Mouse (Mus musculus) forebrain, embryonic 12.5 days (tissue): ENCODE measurements around the gene Gsto1. TPM values are rescaled to one million over a fixed set of nuclear protein-coding genes. Genes with fewer than 3 reads are reported as not detected.

ENCODE experiments used
- ATAC-seq: fragments of 200-750 bp; cut with Nextera tagmentation; 2 replicates; pipeline ENCODE4 v1.8.0; 2017; ENCODE audit warnings: moderate TSS enrichment; ENCODE audit not compliant: low FRiP score
- H3K27ac ChIP-seq: fragments of 300-500 bp; sonication (generic); 2 replicates; pipeline ENCODE4 v1.5.1; 2016; ENCODE audit warnings: mild to moderate bottlenecking
- H3K27me3 ChIP-seq: fragments of 300-500 bp; sonication (generic); 2 replicates; pipeline ENCODE4 v1.6.1; 2016; ENCODE audit warnings: mild to moderate bottlenecking
- H3K36me3 ChIP-seq: fragments of 300-500 bp; sonication (generic); replicated peaks from 2 replicates; pipeline ENCODE4 v1.6.1; 2016; ENCODE audit warnings: mild to moderate bottlenecking
- H3K4me1 ChIP-seq: fragments of 300-500 bp; sonication (generic); 2 replicates; pipeline ENCODE4 v1.6.1; 2016
- H3K4me2 ChIP-seq: fragments of 300-500 bp; sonication (generic); 2 replicates; pipeline ENCODE4 v1.6.1; 2016; ENCODE audit warnings: mild to moderate bottlenecking, moderate library complexity
- H3K4me3 ChIP-seq: fragments of 300-500 bp; sonication (generic); replicated peaks from 2 replicates; pipeline ENCODE4 v1.5.1; 2016; ENCODE audit warnings: mild to moderate bottlenecking
- H3K9ac ChIP-seq: fragments of 300-500 bp; sonication (generic); 2 replicates; pipeline ENCODE4 v1.6.1; 2016; ENCODE audit warnings: mild to moderate bottlenecking
- H3K9me3 ChIP-seq: fragments of 300-500 bp; sonication (generic); 2 replicates; pipeline ENCODE4 v1.6.1; 2016
- WGBS: fragments of 180-500 bp; shearing (Covaris S2); methylation state at CpG from one replicate; pipeline ENCODE4 v1.1.7; 2016; 5-methylcytosine and 5-hydroxymethylcytosine counted together
- polyA plus RNA-seq: library from polyadenylated mRNA; unstranded; fragments of >200 nt; fragmentation: Nextera tagmentation; extraction: Ambion mirVana; gene quantifications from 2 replicates; pipeline ENCODE4 v1.2.1, GENCODE M21; 2016

The Gsto1 gene
- 61.8 and 62.7 TPM in 2 replicates for polyA plus RNA-seq

DNA sequence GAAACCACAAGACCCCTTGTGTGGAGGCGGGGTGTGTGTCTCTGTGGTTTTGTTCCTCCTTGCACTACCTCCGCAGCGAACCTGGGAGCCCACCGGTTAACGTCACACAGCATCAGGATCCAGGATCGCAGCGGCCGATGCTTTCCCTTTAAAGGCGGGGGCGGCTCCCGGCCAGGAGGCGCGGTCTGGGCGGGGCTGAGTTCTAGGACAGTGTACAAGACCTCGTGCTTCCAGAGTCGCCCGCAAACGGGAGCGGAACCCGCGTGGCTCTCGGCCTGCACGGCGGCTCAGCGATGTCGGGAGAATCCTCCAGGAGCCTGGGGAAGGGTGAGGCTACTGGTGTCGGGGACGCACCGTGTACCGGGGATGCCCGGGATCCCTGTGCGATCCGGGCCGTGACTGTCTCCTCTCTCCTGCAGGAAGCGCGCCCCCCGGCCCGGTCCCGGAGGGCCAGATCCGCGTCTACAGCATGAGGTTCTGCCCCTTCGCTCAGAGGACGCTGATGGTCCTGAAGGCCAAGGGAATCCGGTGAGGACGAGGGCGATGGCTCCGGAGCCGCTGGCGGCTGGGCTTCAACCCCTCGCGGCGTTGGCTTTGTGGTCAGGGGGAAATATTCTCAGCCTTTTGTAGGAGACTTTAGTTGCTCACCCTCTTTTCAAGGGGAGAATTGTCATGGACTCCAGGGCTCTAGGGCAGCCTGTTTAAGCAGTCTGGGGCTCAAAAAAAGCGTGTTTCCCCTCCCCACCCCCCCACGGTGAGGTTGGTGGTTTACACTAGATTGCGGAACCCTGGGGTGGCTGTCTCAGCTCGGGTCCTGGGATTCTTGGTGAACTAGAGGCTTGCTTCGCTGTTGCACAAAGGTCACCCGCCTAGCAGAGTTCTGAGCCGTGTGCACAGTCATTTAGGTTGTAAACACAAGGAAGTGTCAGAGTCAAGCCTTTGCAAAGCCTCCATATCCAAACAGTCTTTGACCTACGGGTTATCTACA, at the start of gene Gsto1:
TSS of gene Gsto1 (plus strand) at position 175 of the 988 bp plus-strand sequence.
- peak within 1 kb of the TSS; percentile 99 for H3K4me2 ChIP-seq
- no peaks in the 10 kb centered on the region for H3K9me3 ChIP-seq
- H3K4me3 ChIP-seq, result peak within 1 kb of the TSS; percentile 56
- H3K9ac ChIP-seq, result peak within 1 kb of the TSS; percentile 66
- peaks cover 2% of the 10 kb centered on the region; the same call in 1 of the 2 replicates for H3K27me3 ChIP-seq
- peaks cover 15% of the 10 kb centered on the region for H3K4me1 ChIP-seq
- WGBS, result under 1% methylated on average over 60 of the region's 60 CpGs
- no peak within 1 kb of the TSS for H3K27ac ChIP-seq
- no peaks in the 10 kb centered on the region; the same call in 1 of the 2 replicates for H3K36me3 ChIP-seq
- peak; percentile 93 for ATAC-seq

DNA sequence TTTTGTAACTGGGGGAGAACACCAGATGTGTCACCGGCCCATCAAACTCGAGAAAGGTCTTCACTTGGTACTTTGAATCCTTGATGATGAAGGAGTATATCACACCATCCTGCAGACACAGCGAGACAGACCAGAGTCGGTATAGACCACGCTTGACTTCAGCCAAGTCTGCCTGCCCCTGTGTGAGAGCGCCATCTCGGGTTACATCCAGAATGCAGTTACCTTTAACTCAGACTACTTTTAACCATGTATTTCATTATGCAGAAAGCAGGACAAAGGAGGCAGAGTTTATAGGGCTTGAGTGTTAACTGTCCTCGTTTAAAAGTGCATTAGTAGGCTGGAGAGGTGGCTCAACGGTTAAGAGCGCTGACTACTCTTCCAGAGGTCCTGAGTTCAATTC, 42.7 kb upstream of the Gsto1 start:
- WGBS, result 82% methylated on average over 10 of the region's 10 CpGs
- H3K9ac ChIP-seq, result no peak overlapping the region
- H3K4me3 ChIP-seq, result no peak overlapping the region

GRCm38 (mm10) chr19:47814721-47815120, 40.0 kb upstream of the Gsto1 start:
- H3K36me3 ChIP-seq, result no peaks in the 10 kb centered on the region
- H3K4me3 ChIP-seq, result no peak overlapping the region
- 93% methylated on average over 5 of the region's 5 CpGs for WGBS
- H3K4me1 ChIP-seq, result no peaks in the 10 kb centered on the region
- no peak for ATAC-seq
- no peaks in the 10 kb centered on the region for H3K27me3 ChIP-seq
- H3K27ac ChIP-seq, result no peak overlapping the region
- H3K9ac ChIP-seq, result no peak overlapping the region
- H3K4me2 ChIP-seq, result no peak overlapping the region
- no peaks in the 10 kb centered on the region for H3K9me3 ChIP-seq

More for the DNA sequence above, 42.7 kb upstream of the Gsto1 start:
- H3K4me2 ChIP-seq, result no peak overlapping the region
- no peak overlapping the region for H3K27ac ChIP-seq
- no peak for ATAC-seq
- H3K4me1 ChIP-seq, result no peaks in the 10 kb centered on the region
- no peaks in the 10 kb centered on the region for H3K27me3 ChIP-seq
- no peaks in the 10 kb centered on the region for H3K36me3 ChIP-seq
- H3K9me3 ChIP-seq, result no peaks in the 10 kb centered on the region

GRCm38 (mm10) chr19:47817692-47818091, 37.1 kb upstream of the Gsto1 start:
- Histone ChIP-seq H3K4me3 (no peak overlapping the region), H3K9me3 (no peaks in the 10 kb centered on the region), H3K4me2 (no peak overlapping the region), H3K36me3 (no peaks in the 10 kb centered on the region), H3K27ac (no peak overlapping the region), H3K27me3 (0 out of 2 replicates have a peak, but pooled peaks cover 5% of the 10 kb centered on the region), H3K4me1 (no peaks in the 10 kb centered on the region; the same call in 1 of the 2 replicates), H3K9ac (no peak overlapping the region)
- ATAC-seq, result no peak
- 90% methylated on average over 9 of the region's 9 CpGs for WGBS

GRCm38 (mm10) chr19:47820832-47821493, 33.8 kb upstream of the Gsto1 start:
- H3K4me3 ChIP-seq, result no peak overlapping the region
- 29% methylated on average over 8 of the region's 9 CpGs for WGBS
- peak; percentile 46 for ATAC-seq
- 0 out of 2 replicates have a peak, but pooled peaks cover 16% of the 10 kb centered on the region for H3K27me3 ChIP-seq
- no peaks in the 10 kb centered on the region; the same call in 1 of the 2 replicates for H3K4me1 ChIP-seq
- no peak overlapping the region for H3K9ac ChIP-seq
- H3K4me2 ChIP-seq, result no peak overlapping the region
- no peaks in the 10 kb centered on the region for H3K9me3 ChIP-seq
- no peaks in the 10 kb centered on the region for H3K36me3 ChIP-seq
- H3K27ac ChIP-seq, result no peak overlapping the region

- Histone ChIP-seq H3K27ac (no peak overlapping the region), H3K4me2 (no peak overlapping the region), H3K9ac (no peak overlapping the region), H3K9me3 (no peaks in the 10 kb centered on the region), H3K4me1 (no peaks in the 10 kb centered on the region; the same call in 1 of the 2 replicates), H3K36me3 (no peaks in the 10 kb centered on the region), H3K4me3 (no peak overlapping the region), H3K27me3 (0 out of 2 replicates have a peak, but pooled peaks cover 16% of the 10 kb centered on the region)
- ATAC-seq, result no peak; the same call in 1 of the 2 replicates
- 73% methylated on average over 7 of the region's 7 CpGs for WGBS
These were observed 33.3 kb upstream of the Gsto1 start for GRCm38 (mm10) chr19:47821494-47821872.

DNA sequence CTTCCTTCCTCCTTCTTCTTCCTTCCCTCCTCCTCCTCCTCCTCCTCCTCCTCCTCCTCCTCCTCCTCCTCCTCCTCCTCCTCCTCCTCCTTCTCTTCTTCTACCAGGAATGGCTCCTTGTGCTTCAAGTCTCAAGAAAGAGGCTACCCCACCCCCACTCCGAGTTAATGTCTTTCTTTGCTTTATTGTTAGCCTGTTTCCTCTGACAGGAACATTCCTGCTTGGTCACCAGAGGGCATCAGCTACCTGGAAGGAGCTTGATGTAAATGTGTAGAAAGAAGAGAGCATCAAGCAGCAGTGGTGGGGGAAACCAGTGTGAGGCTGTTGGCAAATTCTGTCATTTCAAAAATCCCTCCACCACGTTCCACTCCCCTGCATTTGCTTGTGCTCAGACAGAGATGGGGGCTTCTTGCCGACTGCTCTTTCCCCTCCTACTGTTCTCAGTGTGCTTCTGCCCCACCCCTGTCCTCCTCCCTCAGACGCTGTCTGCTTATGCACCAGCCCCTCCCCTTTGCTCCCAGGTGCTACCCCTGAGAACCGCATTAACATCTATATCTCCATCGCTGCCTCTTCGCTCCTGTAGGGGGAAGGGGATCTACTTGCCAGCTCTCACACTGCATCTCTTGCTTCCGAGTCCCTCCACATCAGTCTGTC, 32.5 kb upstream of the Gsto1 start:
- H3K27me3 ChIP-seq, result 0 out of 2 replicates have a peak, but pooled peaks cover 16% of the 10 kb centered on the region
- H3K9me3 ChIP-seq, result no peaks in the 10 kb centered on the region
- H3K9ac ChIP-seq, result no peak overlapping the region
- 25% methylated on average over 8 of the region's 8 CpGs for WGBS
- no peak overlapping the region for H3K4me3 ChIP-seq
- no peak for ATAC-seq
- H3K4me1 ChIP-seq, result no peaks in the 10 kb centered on the region; the same call in 1 of the 2 replicates
- H3K36me3 ChIP-seq, result no peaks in the 10 kb centered on the region
- no peak overlapping the region for H3K4me2 ChIP-seq
- no peak overlapping the region for H3K27ac ChIP-seq

DNA sequence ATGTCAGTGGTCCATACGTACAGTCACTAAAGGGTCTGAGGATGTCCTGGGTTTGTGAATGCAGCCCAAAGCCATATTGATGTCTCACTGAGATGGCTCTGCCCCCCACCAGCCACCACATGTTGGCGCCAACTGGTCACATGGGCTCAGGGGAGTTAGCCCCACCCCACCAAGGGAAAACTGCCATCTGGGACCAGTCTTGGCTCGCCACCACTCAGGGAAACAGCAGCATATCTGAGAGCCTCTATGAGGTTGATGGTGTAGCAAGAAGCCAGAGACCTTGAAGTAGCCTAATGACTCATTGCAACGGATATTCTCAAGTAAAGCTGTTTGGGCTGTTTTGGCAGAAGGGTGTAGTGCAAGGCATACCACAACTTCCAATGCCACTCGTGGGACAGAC, 30.7 kb upstream of the Gsto1 start:
- H3K4me3 ChIP-seq, result no peak overlapping the region
- ATAC-seq, result no peak
- 0 out of 2 replicates have a peak, but pooled peaks cover 16% of the 10 kb centered on the region for H3K27me3 ChIP-seq
- H3K36me3 ChIP-seq, result no peaks in the 10 kb centered on the region
- no peaks in the 10 kb centered on the region; the same call in 1 of the 2 replicates for H3K4me1 ChIP-seq
- no peak overlapping the region for H3K9ac ChIP-seq
- H3K9me3 ChIP-seq, result no peaks in the 10 kb centered on the region
- 92% methylated on average over 5 of the region's 5 CpGs for WGBS
- no peak overlapping the region for H3K4me2 ChIP-seq
- H3K27ac ChIP-seq, result no peak overlapping the region

DNA sequence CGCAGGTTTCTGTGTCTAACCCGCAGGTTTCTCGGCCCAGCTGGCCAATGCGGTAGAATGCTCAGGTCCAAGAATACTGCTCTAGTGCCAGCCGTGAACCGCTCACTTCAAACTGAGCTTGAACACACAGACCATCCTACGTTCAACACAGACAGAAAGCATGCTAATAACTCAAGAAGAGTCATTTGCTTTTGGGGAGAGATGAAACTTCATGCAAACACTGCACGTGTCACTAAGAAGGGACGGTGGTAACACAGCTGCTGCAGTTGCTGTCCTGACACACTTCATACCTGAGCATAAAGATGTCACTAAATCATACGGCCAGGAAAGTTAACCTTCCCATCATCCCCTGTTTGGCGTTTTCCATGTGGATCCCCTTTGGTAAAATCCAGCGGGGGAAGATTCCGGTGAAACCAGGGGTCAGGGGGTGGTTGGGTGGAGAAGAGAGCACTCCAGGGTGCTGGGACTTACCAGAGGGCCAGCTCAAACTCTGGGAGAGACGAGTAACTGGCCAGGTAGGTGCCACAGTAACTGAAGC, 24.8 kb upstream of the Gsto1 start:
- 85% methylated on average over 14 of the region's 14 CpGs for WGBS
- H3K4me2 ChIP-seq, result no peak overlapping the region
- H3K9me3 ChIP-seq, result no peaks in the 10 kb centered on the region
- no peak overlapping the region for H3K9ac ChIP-seq
- no peaks in the 10 kb centered on the region for H3K4me1 ChIP-seq
- 0 out of 2 replicates have a peak, but pooled peaks cover 4% of the 10 kb centered on the region for H3K27me3 ChIP-seq
- H3K36me3 ChIP-seq, result no peaks in the 10 kb centered on the region
- H3K4me3 ChIP-seq, result no peak overlapping the region
- ATAC-seq, result no peak
- no peak overlapping the region for H3K27ac ChIP-seq

DNA sequence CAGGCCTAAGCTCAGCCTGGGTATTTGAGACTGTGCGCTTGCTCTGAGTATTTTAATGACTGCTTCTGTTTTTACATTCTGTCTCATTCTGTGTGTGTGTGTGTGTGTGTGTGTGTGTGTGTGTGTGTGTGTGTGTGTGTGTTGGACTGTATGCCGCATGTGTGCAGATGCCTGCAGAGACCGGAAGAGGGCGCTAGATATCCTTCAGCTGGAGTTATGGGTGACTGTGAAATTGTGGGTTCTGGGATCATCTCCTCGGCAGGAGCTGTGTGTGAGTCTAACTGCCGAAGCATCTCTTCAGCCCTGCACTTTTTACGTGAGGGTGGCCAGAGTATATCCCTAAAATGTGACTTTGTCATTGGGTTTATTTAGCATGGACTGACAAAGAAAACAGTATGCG, 23.7 kb upstream of the Gsto1 start:
- Histone ChIP-seq H3K4me2 (no peak overlapping the region), H3K27me3 (peaks cover 4% of the 10 kb centered on the region; the same call in 1 of the 2 replicates), H3K36me3 (no peaks in the 10 kb centered on the region), H3K27ac (no peak overlapping the region), H3K4me1 (no peaks in the 10 kb centered on the region), H3K4me3 (no peak overlapping the region), H3K9ac (no peak overlapping the region), H3K9me3 (no peaks in the 10 kb centered on the region)
- WGBS, result 95% methylated on average over 8 of the region's 8 CpGs
- no peak for ATAC-seq

DNA sequence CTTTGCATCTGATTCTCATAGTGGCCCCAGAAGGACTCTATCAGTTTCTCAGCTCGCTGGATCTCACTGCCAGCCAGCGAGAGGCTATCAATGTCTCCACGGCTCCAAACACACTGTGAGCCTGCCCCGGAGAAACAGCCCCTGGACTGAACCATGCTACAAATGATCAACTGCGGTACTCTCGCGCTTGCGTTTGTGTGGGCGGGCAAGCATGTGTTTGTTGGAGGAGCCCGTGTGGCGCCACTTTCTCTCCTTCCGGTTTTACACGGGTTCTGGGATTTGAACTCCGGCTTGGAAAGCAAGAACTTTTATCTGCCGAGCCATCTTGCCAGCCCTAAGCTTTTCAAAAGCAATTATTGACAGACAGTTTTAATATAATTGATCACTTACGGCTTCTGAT, 22.5 kb upstream of the Gsto1 start:
- no peaks in the 10 kb centered on the region for H3K9me3 ChIP-seq
- H3K4me3 ChIP-seq, result no peak overlapping the region
- no peak overlapping the region for H3K27ac ChIP-seq
- no peak for ATAC-seq
- no peak overlapping the region for H3K9ac ChIP-seq
- no peaks in the 10 kb centered on the region for H3K36me3 ChIP-seq
- WGBS, result 89% methylated on average over 16 of the region's 16 CpGs
- H3K4me1 ChIP-seq, result peaks cover 4% of the 10 kb centered on the region
- peaks cover 12% of the 10 kb centered on the region for H3K27me3 ChIP-seq
- H3K4me2 ChIP-seq, result no peak overlapping the region
